Mouse (Mus musculus) myocyte (in vitro differentiated cells): ENCODE measurements at regions not wholly inside any gene's neighbourhood (a gene's known extent, or its start where the extent isn't known, plus 50 kb on each side); places are given as distances from the start of the nearest gene placed in this dataset.

Experiments used
- CEBPB ChIP-seq: IDR thresholded peaks from 2 replicates; pipeline ENCODE4 v1.6.1; 2011; ENCODE audit warnings: mild to moderate bottlenecking, moderate library complexity; ENCODE audit not compliant: poor library complexity, insufficient read depth, severe bottlenecking
- MYOG ChIP-seq, 3 experiments: IDR thresholded peaks; one replicate each; pipeline ENCODE4 v1.6.1; 2011; ENCODE audit warnings: control low read depth in 2 of 3, low read depth in 2 of 3, mild to moderate bottlenecking in 2 of 3; ENCODE audit not compliant: insufficient read length in 2 of 3, control insufficient read depth in 1 of 3, insufficient read depth in 1 of 3
- POLR2A ChIP-seq: IDR thresholded peaks from one replicate; pipeline ENCODE4 v1.6.1; 2011; ENCODE audit warnings: low read depth, mild to moderate bottlenecking, control low read depth, moderate library complexity; ENCODE audit not compliant: insufficient read length
- POLR2AphosphoS2 ChIP-seq: IDR thresholded peaks from one replicate; pipeline ENCODE4 v1.6.1; 2011; ENCODE audit warnings: low read depth, control low read depth; ENCODE audit not compliant: insufficient read length
- USF1 ChIP-seq: IDR thresholded peaks from one replicate; pipeline ENCODE4 v1.6.1; 2011; ENCODE audit warnings: low read depth, mild to moderate bottlenecking, control low read depth, moderate library complexity

- TF ChIP-seq CEBPB (no peak), POLR2AphosphoS2 (no peak), USF1 (no peak), POLR2A (no peak), MYOG (IDR thresholded peaks at IDR 0.05; ENCODE audit: control insufficient read depth in 1 of 3, insufficient read depth in 1 of 3, insufficient read length in 2 of 3, low read depth in 2 of 3) (no peak)
These were observed 450.1 kb downstream of the Fam198b start for GRCm38 (mm10) chr3:80334446-80334893.
